Mouse (Mus musculus): Measurements from ENCODE around the gene Olfr844. TPM values are rescaled to one million over a fixed set of nuclear protein-coding genes. Genes with fewer than 3 reads are reported as not detected.

Olfr844 gene
- not detected for total RNA-seq (2021)

DNA sequence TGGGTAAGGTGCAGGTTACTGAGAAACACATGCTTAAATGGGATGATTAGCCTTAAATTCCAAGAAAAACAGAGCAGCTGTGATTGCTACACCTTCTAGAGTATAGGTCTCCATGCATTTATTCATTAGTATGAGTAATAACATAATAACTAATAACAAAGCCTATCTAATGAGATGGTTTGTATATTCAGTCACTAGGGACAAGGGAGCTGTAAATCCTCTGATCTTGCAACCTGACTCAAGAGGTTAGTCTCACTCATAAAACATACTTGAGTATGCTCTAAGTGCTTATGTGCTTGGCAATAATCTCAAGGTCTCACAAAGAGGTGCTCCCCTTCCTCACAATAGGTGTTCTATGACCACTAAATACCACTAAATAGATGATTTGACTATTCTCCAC, at the start of gene Olfr844:
Gene Olfr844 (plus strand): TSS at position 301 of the 400 bp plus-strand sequence.
- no peak for DNase-seq
- intact Hi-C loops (cut with DNase I) = no loop called here

DNA sequence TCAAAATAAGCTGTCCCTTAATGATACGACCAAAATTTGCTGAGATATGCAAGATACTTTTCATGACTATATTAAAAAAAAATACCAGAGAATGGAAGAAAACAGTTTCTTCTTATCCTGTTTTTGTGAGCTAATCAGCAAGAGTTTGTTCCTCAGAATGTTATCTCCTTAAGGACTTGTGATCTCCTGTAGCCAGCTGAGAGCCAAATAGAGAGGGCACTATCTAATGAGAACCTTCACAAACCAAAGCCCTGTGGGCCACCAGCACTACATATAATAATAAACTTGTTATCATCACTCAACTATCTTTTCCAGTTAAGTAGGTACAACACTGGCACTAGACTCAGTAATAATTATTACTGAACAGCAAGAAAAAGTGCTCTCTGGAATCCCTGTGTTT, 20.0 kb downstream of the Olfr844 start, which contains the start of gene Olfr845:
Gene Olfr845 (plus strand): TSS at position 301 of the 400 bp plus-strand sequence.
- DNase-seq = no peak
- intact Hi-C loops (cut with DNase I) = no loop called here

DNA sequence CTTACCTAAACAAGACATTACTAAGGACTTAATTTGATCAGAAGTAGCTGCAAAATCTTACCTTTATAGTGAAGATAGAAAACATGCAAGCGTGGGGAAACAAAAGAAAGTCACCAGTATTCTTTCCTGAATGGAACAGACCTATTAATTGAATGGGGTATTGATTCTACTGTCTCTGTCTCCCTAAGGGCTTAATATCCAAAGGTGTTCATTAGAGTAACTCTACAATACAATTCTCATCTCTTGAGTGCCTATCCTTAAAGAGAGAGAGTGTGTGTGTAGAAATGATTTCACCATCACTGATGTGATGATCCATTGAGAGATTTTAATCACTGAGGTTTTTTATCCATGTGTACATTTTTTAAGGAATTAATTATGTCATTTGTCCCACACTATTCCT, 47.8 kb downstream of the Olfr844 start, which contains the start of gene Olfr846:
Gene Olfr846 (minus strand): TSS at position 101 of the 400 bp plus-strand sequence.
- intact Hi-C loops (cut with DNase I) = no loop called here
- DNase-seq = no peak

Other genes with a start within 250 kb of the Olfr844 start
- gene Olfr836, start 196.0 kb upstream of the Olfr844 start, total RNA-seq (2021) = not detected
- not detected for gene Olfr837, start 180.0 kb upstream of the Olfr844 start, total RNA-seq (2021)
- under 1 TPM; 0.08 to 0.16 TPM for gene Olfr839-ps1, start 139.0 kb upstream of the Olfr844 start, total RNA-seq (2021)
- gene Olfr843, start 64.4 kb upstream of the Olfr844 start, total RNA-seq (2021) = not detected
- not detected for gene Olfr845, start 20.1 kb downstream of the Olfr844 start, total RNA-seq (2021)
- gene Olfr846, start 47.7 kb downstream of the Olfr844 start, total RNA-seq (2021) = not detected
- gene Olfr847, start 62.3 kb downstream of the Olfr844 start, total RNA-seq (2021) = not detected
- gene Olfr849, start 123.9 kb downstream of the Olfr844 start, total RNA-seq (2021) = not detected
- not detected for gene Olfr850, start 161.9 kb downstream of the Olfr844 start, total RNA-seq (2021)
- gene Olfr851, start 176.9 kb downstream of the Olfr844 start, total RNA-seq (2021) = not detected
- not detected for gene Olfr853, start 224.7 kb downstream of the Olfr844 start, total RNA-seq (2021)